Mouse (Mus musculus): ENCODE results near the gene Tyw5. TPM values are rescaled to one million over a fixed set of nuclear protein-coding genes. Genes with fewer than 3 reads are reported as not detected.

Gene Tyw5
- polyA plus RNA-seq, 1 experiment: 4.5 TPM

DNA sequence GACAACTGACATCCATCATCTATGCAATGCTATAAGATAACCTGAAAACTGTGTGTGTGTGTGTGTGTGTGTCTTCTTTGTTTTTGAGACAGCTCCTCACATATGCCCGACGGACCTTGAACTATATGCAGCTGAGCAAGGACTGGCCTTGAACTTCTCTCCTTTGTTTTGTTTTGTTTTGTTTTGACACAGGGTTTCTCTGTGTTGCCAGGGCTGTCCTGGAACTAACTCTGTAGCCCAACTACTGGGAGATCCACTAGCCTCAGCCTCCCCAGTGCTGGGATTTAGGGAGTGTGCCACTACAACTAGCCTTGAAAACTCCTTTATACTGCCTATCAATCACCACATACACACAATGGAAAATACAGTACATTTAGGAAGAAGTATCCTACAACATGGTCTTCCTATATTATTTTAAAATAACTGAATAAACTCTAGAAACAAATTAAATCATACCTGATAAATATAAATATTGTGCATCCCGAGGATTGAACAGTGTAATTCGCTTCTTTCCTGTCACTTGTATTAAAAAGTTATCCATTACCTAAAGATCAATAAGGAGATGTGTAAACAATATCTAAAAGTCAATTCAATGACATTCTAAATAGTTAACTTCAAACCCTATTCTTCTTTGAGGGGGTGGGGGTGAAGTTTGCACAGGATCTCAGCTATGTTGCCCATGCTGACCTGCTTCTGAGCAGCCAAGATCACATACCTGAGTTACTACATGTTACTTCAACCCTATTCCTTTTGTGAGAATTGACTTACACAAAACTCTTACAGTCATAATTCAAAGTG is 15.7 kb downstream of the Tyw5 start:
- no peak for DNase-seq
- no peaks in the 10 kb centered on the region for H3K4me1 ChIP-seq (ENCODE audit: control insufficient read depth, insufficient read depth, low read length)
- TF ChIP-seq CTCF (IDR thresholded peaks at IDR 0.05; ENCODE audit: insufficient read depth, low read length) (no peak), POLR2A (IDR thresholded peaks at IDR 0.05; ENCODE audit: borderline replicate concordance, extremely low read depth, low read depth, low read length) (no peak)
- H3K4me3 ChIP-seq (replicated peaks; ENCODE audit: extremely low read depth, low read depth, low read length): no peak overlapping the region
- 88% methylated on average over 4 of the region's 4 CpGs for WGBS

- 84% methylated on average over 8 of the region's 8 CpGs for WGBS
- no peak for DNase-seq
- no peaks in the 10 kb centered on the region for H3K4me1 ChIP-seq (ENCODE audit: control insufficient read depth, insufficient read depth, low read length)
- no peak for TF ChIP-seq CTCF (IDR thresholded peaks at IDR 0.05; ENCODE audit: insufficient read depth, low read length)
- H3K4me3 ChIP-seq (replicated peaks; ENCODE audit: extremely low read depth, low read depth, low read length): no peak overlapping the region
Measured at GRCm38 (mm10) chr1:57388402-57389155, 18.3 kb downstream of the Tyw5 start.

DNA sequence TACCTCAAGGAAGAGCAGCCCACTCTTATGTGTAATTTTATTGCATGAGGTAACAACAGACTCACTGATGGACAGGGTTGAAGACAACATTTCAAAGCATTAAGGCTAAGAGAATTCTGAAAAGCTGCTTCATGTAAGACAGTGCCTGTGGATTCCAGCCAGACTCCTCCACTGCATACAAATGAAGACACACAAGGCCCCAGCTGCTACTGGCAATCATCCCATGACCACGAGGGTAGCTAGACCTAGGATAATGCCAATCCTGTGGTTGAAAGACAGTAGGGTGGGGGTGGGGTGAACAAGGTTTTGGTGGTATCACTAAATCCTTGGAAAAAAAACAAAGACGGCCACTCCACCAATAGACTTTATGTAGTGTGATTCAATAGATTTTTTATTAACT is 19.0 kb downstream of the Tyw5 start:
- Histone ChIP-seq H3K4me1 (ENCODE audit: control insufficient read depth, insufficient read depth, low read length) (no peaks in the 10 kb centered on the region), H3K4me3 (replicated peaks; ENCODE audit: extremely low read depth, low read depth, low read length) (no peak overlapping the region)
- TF ChIP-seq CTCF (IDR thresholded peaks at IDR 0.05; ENCODE audit: insufficient read depth, low read length) (no peak), POLR2A (IDR thresholded peaks at IDR 0.05; ENCODE audit: borderline replicate concordance, extremely low read depth, low read depth, low read length) (no peak)
- 67% methylated on average over 2 of the region's 2 CpGs for WGBS
- no peak for DNase-seq

- Histone ChIP-seq H3K4me1 (ENCODE audit: control insufficient read depth, insufficient read depth, low read length) (no peaks in the 10 kb centered on the region), H3K4me3 (replicated peaks; ENCODE audit: extremely low read depth, low read depth, low read length) (no peak overlapping the region)
- TF ChIP-seq POLR2A (IDR thresholded peaks at IDR 0.05; ENCODE audit: borderline replicate concordance, extremely low read depth, low read depth, low read length): no peak
- TF ChIP-seq CTCF (IDR thresholded peaks at IDR 0.05; ENCODE audit: insufficient read depth, low read length): no peak
- no peak for DNase-seq
Measured at GRCm38 (mm10) chr1:57386519-57386918, 20.4 kb downstream of the Tyw5 start.

DNA sequence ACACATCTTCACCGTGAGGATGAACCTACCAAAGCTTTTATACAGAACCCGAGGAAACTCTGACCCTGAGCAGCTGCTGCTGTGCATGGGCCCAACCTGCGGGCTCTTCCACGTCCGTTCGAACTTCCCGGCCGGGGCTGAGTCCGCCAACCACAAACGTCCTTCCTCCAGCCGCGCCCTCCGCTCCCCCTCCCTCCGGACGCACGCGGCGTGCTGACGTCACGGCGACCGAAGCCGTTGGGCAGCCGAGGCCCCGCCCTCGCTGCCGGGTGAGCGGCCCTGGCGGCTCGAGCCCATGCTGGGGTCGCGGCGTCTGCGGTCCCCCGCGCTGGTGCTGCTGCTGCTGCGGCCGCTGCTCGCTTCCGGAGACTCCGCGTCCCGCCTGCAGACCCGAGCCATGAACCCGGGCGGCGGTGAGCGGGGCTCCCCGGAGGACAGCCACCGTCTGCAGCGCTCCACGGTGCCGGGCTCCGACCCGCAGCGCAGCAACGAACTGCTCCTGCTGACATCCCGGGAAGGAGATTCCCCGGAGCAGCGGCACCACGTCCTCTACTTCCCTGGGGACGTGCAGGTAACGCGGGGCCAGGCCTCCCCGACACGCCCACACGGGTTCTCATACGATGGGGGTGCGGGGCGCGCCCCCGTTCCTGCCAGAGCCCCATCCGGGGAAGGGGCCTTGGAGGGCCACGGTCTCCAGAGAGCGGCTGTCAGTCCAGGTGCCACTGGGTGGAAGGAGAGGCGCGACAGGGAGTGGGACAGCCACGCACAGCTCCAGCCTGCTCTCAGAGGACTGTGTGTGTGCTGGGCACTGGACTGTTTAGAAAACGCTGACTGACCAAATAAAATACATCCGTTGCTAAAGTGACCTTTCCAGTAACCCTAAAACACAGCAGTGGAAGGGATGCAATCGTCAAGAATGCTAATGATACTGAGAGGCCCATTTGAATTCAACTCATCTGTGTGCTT is 29.2 kb downstream of the Tyw5 start, which contains the start of gene 1700066M21Rik:
TSS of gene 1700066M21Rik (plus strand) at position 245 of the 966 bp plus-strand sequence.
- peak; percentile 95 for DNase-seq
- under 1% methylated on average over 81 of the region's 81 CpGs for WGBS
- H3K4me3 ChIP-seq (replicated peaks; ENCODE audit: extremely low read depth, low read depth, low read length): peak within 1 kb of the TSS; percentile 91
- TF ChIP-seq CTCF (IDR thresholded peaks at IDR 0.05; ENCODE audit: insufficient read depth, low read length) (no peak), POLR2A (IDR thresholded peaks at IDR 0.05; ENCODE audit: borderline replicate concordance, extremely low read depth, low read depth, low read length) (peak; percentile 48; the same call in 1 of the 2 replicates)
- peaks cover 6% of the 10 kb centered on the region for H3K4me1 ChIP-seq (ENCODE audit: control insufficient read depth, insufficient read depth, low read length)

DNA sequence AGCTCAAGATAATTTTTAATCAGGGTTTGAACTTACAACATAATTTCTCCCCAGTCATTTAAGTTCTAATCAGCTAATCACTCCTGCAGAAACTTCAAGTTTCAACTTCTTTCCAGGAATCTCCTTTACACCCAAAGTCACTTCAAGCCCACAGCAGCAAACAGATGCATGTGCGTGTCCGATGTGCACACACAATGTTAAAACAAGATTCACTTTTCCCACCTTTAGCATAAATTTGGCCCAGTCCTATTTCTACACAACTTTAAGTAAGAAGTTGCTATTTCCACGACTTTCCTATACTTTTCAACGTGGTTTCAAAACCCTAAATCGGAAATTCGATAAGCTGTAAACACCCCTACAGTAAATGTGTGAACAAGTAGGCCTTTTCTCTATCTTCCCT is 30.1 kb downstream of the Tyw5 start:
- TF ChIP-seq POLR2A (IDR thresholded peaks at IDR 0.05; ENCODE audit: borderline replicate concordance, extremely low read depth, low read depth, low read length): no peak
- TF ChIP-seq CTCF (IDR thresholded peaks at IDR 0.05; ENCODE audit: insufficient read depth, low read length): no peak

DNA sequence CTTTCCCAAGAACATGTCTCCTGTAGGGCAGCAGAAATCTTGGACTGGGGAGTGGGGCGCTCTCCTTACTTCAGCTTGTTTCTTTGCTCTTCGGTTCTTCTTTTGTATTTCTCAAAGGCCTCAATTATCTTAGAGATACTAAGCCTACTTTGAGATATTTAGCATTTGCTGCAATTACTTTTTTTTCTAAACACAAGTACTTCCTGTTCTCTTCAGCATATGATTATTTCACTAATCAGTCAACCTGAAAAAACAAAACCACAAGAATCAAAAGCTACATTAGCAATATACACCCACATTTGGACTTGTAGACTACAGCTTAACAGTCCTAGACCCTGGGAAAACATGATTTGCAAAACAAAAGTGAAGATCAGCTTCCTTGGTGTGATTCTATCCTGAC is 31.6 kb downstream of the Tyw5 start:
- WGBS: 87% methylated on average over 2 of the region's 2 CpGs

More for the DNA sequence above, 30.1 kb downstream of the Tyw5 start:
- Histone ChIP-seq H3K4me1 (ENCODE audit: control insufficient read depth, insufficient read depth, low read length) (peaks cover 6% of the 10 kb centered on the region), H3K4me3 (replicated peaks; ENCODE audit: extremely low read depth, low read depth, low read length) (no peak overlapping the region)
- no peak for DNase-seq
- 58% methylated on average over 6 of the region's 6 CpGs for WGBS

DNA sequence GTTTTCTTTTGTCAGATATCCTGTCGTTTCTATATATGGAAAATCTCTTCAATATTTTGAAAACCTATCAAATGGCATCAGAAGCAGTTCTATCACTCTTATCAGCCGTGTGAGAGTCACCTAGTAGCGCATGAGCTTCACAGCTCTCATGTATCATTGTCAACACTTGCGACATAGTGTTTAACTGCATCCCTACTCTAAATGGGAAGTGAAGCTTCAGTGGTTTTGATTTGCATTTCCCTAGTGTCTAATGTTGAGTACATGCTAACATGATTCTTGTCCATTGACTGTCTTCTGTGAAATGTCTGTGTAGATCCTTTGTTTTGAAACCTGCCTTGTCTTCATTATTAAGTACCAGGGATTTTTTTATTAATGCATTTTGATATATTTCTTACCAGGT is 36.5 kb downstream of the Tyw5 start:
- H3K4me3 ChIP-seq (replicated peaks; ENCODE audit: extremely low read depth, low read depth, low read length): no peak overlapping the region
- no peak for DNase-seq
- TF ChIP-seq CTCF (IDR thresholded peaks at IDR 0.05; ENCODE audit: insufficient read depth, low read length) (no peak), POLR2A (IDR thresholded peaks at IDR 0.05; ENCODE audit: borderline replicate concordance, extremely low read depth, low read depth, low read length) (no peak)
- WGBS: 57% methylated on average over 4 of the region's 4 CpGs
- H3K4me1 ChIP-seq (ENCODE audit: control insufficient read depth, insufficient read depth, low read length): no peaks in the 10 kb centered on the region

More for the DNA sequence above, 31.6 kb downstream of the Tyw5 start:
- no peak overlapping the region for H3K4me3 ChIP-seq (replicated peaks; ENCODE audit: extremely low read depth, low read depth, low read length)
- peaks cover 6% of the 10 kb centered on the region for H3K4me1 ChIP-seq (ENCODE audit: control insufficient read depth, insufficient read depth, low read length)
- TF ChIP-seq POLR2A (IDR thresholded peaks at IDR 0.05; ENCODE audit: borderline replicate concordance, extremely low read depth, low read depth, low read length): no peak
- TF ChIP-seq CTCF (IDR thresholded peaks at IDR 0.05; ENCODE audit: insufficient read depth, low read length): no peak
- DNase-seq: no peak

DNA sequence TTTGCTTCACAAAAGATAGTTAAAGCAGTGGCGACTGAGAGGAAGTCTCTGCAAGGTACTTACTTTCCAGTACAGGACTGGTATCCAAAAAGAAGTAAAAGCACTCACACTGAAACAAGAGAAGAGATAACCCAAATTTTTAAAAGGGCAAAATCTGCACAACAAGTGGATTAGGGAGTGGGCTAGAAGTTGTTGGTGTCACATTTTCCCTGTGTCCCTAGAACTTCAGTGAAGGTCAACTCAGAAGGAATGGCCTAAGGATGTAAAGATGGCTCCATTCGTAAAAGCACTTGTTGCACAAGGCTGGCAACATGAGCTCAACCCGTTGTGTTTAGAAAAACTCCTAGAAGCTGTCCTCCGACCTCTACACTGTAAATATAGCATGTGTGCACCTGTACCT is 37.8 kb downstream of the Tyw5 start:
- TF ChIP-seq CTCF (IDR thresholded peaks at IDR 0.05; ENCODE audit: insufficient read depth, low read length) (no peak), POLR2A (IDR thresholded peaks at IDR 0.05; ENCODE audit: borderline replicate concordance, extremely low read depth, low read depth, low read length) (no peak)
- no peak for DNase-seq
- WGBS: 78% methylated on average over 4 of the region's 4 CpGs
- Histone ChIP-seq H3K4me1 (ENCODE audit: control insufficient read depth, insufficient read depth, low read length) (no peaks in the 10 kb centered on the region), H3K4me3 (replicated peaks; ENCODE audit: extremely low read depth, low read depth, low read length) (no peak overlapping the region)

Data from lung, adult 2 months (tissue).